Mouse (Mus musculus) forebrain, embryonic 16.5 days (tissue): ENCODE data around the gene Rbm48. TPM values are rescaled to one million over a fixed set of nuclear protein-coding genes. Genes with fewer than 3 reads are reported as not detected.

Source experiments
- ATAC-seq: fragments of 200-750 bp; cut with Nextera tagmentation; 2 replicates; pipeline ENCODE4 v1.8.0; 2017; ENCODE audit warnings: mild to moderate bottlenecking, moderate library complexity
- H3K27ac ChIP-seq: fragments of 300-500 bp; sonication (generic); 2 replicates; pipeline ENCODE4 v1.5.1; 2014; ENCODE audit warnings: low read length, control low read depth
- H3K27me3 ChIP-seq: fragments of 300-500 bp; sonication (generic); replicated peaks from 2 replicates; pipeline ENCODE4 v1.6.1; 2014; ENCODE audit warnings: low read length; ENCODE audit not compliant: control insufficient read depth, insufficient read depth
- H3K36me3 ChIP-seq: fragments of 300-500 bp; sonication (generic); 2 replicates; pipeline ENCODE4 v1.6.1; 2014; ENCODE audit not compliant: control insufficient read depth, insufficient read depth
- H3K4me1 ChIP-seq: fragments of 300-500 bp; sonication (generic); replicated peaks from 2 replicates; pipeline ENCODE4 v1.6.1; 2014; ENCODE audit warnings: low read length; ENCODE audit not compliant: control insufficient read depth, insufficient read depth
- H3K4me2 ChIP-seq: fragments of 300-500 bp; sonication (generic); 2 replicates; pipeline ENCODE4 v1.6.1; 2014; ENCODE audit warnings: mild to moderate bottlenecking, low read length, control low read depth
- H3K4me3 ChIP-seq: fragments of 300-500 bp; sonication (generic); replicated peaks from 2 replicates; pipeline ENCODE4 v1.5.1; 2014; ENCODE audit warnings: mild to moderate bottlenecking, low read length, control low read depth
- H3K9ac ChIP-seq: fragments of 300-500 bp; sonication (generic); replicated peaks from 2 replicates; pipeline ENCODE4 v1.6.1; 2014; ENCODE audit warnings: low read depth, low read length, control low read depth
- H3K9me3 ChIP-seq: fragments of 300-500 bp; sonication (generic); 2 replicates; pipeline ENCODE4 v1.6.1; 2016; ENCODE audit warnings: low read length; ENCODE audit not compliant: control insufficient read depth
- WGBS: fragments of 180-500 bp; shearing (Covaris S2); extraction: QIAGEN DNeasy Blood & Tissue Kit; methylation state at CpG from one replicate; pipeline ENCODE4 v1.1.7; 2014; 5-methylcytosine and 5-hydroxymethylcytosine counted together
- polyA plus RNA-seq: library from polyadenylated mRNA; unstranded; fragments of >200 nt; fragmentation: Nextera tagmentation; extraction: Ambion mirVana; gene quantifications from 2 replicates; pipeline ENCODE4 v1.2.1, GENCODE M21; 2015

The Rbm48 gene
- polyA plus RNA-seq, 1 experiment from 2014 or later, result 18.2 TPM

- Histone ChIP-seq H3K4me3 (no peak overlapping the region), H3K4me2 (no peak overlapping the region), H3K36me3 (no peaks in the 10 kb centered on the region), H3K9me3 (no peaks in the 10 kb centered on the region), H3K4me1 (peaks cover 13% of the 10 kb centered on the region), H3K27me3 (no peaks in the 10 kb centered on the region), H3K9ac (no peak overlapping the region), H3K27ac (no peak overlapping the region)
- ATAC-seq, result no peak
- 80% methylated on average over 6 of the region's 6 CpGs for WGBS
These were observed 54.5 kb downstream of the Rbm48 start for GRCm38 (mm10) chr5:3541871-3542270.

GRCm38 (mm10) chr5:3538505-3539472 is 57.6 kb downstream of the Rbm48 start:
- Histone ChIP-seq H3K4me1 (no peaks in the 10 kb centered on the region), H3K4me2 (no peak overlapping the region), H3K9me3 (no peaks in the 10 kb centered on the region), H3K27me3 (no peaks in the 10 kb centered on the region), H3K27ac (no peak overlapping the region), H3K4me3 (no peak overlapping the region), H3K36me3 (no peaks in the 10 kb centered on the region), H3K9ac (no peak overlapping the region)
- 71% methylated on average over 11 of the region's 11 CpGs for WGBS
- ATAC-seq, result no peak

DNA sequence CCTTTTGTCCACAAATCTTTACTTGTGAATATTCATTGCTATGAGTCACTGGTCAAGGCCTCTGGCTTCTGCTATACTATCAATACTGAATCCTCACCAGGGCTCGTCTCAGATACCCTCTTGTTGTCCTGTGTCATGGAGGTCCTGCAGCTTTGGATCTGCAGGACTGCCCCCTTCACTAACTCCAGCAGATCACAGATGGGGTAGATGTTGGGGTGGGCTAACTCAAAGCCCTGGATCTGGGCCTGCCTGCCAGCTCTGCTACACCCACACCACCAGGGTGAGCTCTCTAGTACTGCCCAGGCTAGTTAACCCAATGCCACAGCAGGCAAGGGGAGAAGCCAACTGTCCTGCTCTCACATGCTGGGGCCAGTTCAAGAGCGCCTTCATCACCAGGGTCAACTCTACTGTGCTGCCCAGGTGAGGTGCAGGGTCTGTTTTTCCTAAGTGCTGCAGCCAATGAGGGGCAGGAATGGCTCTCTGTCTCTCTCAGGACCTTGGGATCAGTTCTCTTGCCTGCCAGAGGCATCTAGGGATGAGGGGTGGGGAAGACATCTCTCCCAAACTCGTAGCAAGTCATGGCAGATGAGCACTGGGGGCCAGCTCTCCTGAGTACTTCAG is 59.7 kb downstream of the Rbm48 start:
- Histone ChIP-seq H3K9me3 (no peaks in the 10 kb centered on the region), H3K36me3 (no peaks in the 10 kb centered on the region), H3K27ac (no peak overlapping the region), H3K4me2 (no peak overlapping the region), H3K9ac (no peak overlapping the region), H3K4me1 (no peaks in the 10 kb centered on the region), H3K27me3 (no peaks in the 10 kb centered on the region), H3K4me3 (no peak overlapping the region)
- 68% methylated on average over 3 of the region's 3 CpGs for WGBS
- no peak for ATAC-seq

Other genes with a start within 250 kb of the Rbm48 start
- 25.5 and 27.9 TPM in 2 replicates for gene Fam133b, start 52.8 kb downstream of the Rbm48 start, polyA plus RNA-seq
- gene 1700109H08Rik, start 25.0 kb downstream of the Rbm48 start, polyA plus RNA-seq, result 2.2 and 3.5 TPM in 2 replicates
- 24.8 and 27.3 TPM in 2 replicates for gene Pex1, start 519 bp downstream of the Rbm48 start, polyA plus RNA-seq
- not detected in 2 replicates for gene Tmbim7, start 54.6 kb upstream of the Rbm48 start, polyA plus RNA-seq
- 56.9 and 57.3 TPM in 2 replicates for gene Gatad1, start 60.6 kb upstream of the Rbm48 start, polyA plus RNA-seq
- 19.2 and 20.2 TPM in 2 replicates for gene Ankib1, start 206.3 kb upstream of the Rbm48 start, polyA plus RNA-seq
- gene Krit1, start 206.6 kb upstream of the Rbm48 start, polyA plus RNA-seq, result 68.8 and 72.8 TPM in 2 replicates
- 0.11 and 0.14 TPM in 2 replicates for gene Lrrd1, start 248.6 kb upstream of the Rbm48 start, polyA plus RNA-seq